Comparison of ENCODE assay signal across 8 mouse cellular contexts in the genomic region with DNA sequence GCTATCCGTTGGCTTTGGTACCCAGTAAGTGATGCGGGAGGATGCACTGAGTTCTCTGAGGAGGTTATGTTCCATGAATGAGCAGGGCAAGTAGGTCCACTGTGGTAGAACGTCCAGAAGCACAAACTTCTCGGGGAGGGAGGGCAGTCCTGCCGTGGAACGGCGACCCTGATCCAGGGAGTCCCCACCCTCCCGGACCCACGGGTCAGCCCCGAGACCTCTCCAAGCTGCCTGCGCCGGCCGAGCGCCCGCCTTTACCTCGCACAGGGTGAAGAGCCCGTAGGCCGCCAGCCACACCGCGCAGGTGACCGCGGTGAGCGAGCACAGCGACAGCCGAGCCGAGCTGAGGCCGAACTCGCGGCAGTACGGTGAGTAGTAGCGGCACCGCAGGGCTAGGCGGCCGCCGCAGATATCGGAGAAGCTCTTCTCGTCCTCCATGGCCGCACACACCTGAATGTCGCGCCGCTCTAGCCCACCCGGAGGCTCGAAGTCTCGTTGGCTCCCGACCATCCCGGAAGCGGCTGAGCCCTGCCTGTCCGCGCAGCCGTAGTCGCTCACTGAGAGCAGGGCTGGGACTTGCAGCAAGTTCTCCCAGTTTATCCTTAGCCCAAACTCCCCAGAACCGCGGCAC. TPM values are rescaled to one million over a fixed set of nuclear protein-coding genes. Genes with fewer than 3 reads are reported as not detected.
DNase-seq lines count a peak whose midpoint lies in the region; ATAC-seq and TF ChIP-seq lines count a peak whose summit lies in the region.

A gene (minus strand): TSS at position 470 of the 631 bp plus-strand sequence.

- TF ChIP-seq EP300 in CH12.LX (IDR thresholded peaks at IDR 0.05; ENCODE audit: low read length): no peak

- peak; percentile 84 for DNase-seq in CH12.LX (ENCODE audit: extremely low read depth)
- DNase-seq in c-Kit-positive CD71-positive TER-119-negative erythroid progenitor cells, embryonic 14.5 days (ENCODE audit: low read depth): peak; percentile 81
- DNase-seq in forebrain, embryonic 11.5 days (ENCODE audit: low spot score): peak; percentile 92
- DNase-seq in kidney, postnatal 4 days: peak; percentile 91 to 94

- peak; percentile 99 for ATAC-seq in forebrain, embryonic 11.5 days (replicated peaks; ENCODE audit: low FRiP score)
- peak; percentile 95 for ATAC-seq in heart, embryonic 16.5 days (replicated peaks; ENCODE audit: extremely low read depth, insufficient read depth, low FRiP score)
- ATAC-seq in liver, embryonic 16.5 days (ENCODE audit: low read depth): peak; percentile 94
- ATAC-seq in neural tube, embryonic 13.5 days (ENCODE audit: low read depth): peak; percentile 98

- no peak for TF ChIP-seq CTCF in CH12.LX (conservative IDR thresholded peaks at IDR 0.05 in 1 of 2, IDR thresholded peaks at IDR 0.05 in 1 of 2; ENCODE audit: low read depth in 2 of 2, low read length in 2 of 2)
- TF ChIP-seq CTCF in testis, adult 2 months (IDR thresholded peaks at IDR 0.05; ENCODE audit: control insufficient read depth, insufficient read depth, insufficient replicate concordance, low read depth, low read length): no peak

- H3K27me3 ChIP-seq in CH12.LX (replicated peaks): no peaks in the 10 kb centered on the region
- H3K27me3 ChIP-seq in forebrain, embryonic 11.5 days (ENCODE audit: control insufficient read depth, insufficient read depth, low read length): no peaks in the 10 kb centered on the region
- H3K27me3 ChIP-seq in heart, embryonic 16.5 days (ENCODE audit: control insufficient read depth, insufficient read depth, low read length): no peaks in the 10 kb centered on the region
- no peaks in the 10 kb centered on the region for H3K27me3 ChIP-seq in liver, embryonic 16.5 days (ENCODE audit: control insufficient read depth, insufficient read depth, low read depth, low read length)
- no peaks in the 10 kb centered on the region for H3K27me3 ChIP-seq in neural tube, embryonic 13.5 days
- no peaks in the 10 kb centered on the region for H3K27me3 ChIP-seq in testis, adult 2 months (ENCODE audit: control insufficient read depth, insufficient read depth, low read length)

- no peaks in the 10 kb centered on the region; the same call in none of the 2 replicates for H3K79me2 ChIP-seq in CH12.LX (replicated peaks; ENCODE audit: control insufficient read depth, extremely low read depth, insufficient read depth, poor library complexity, severe bottlenecking)

- H3K27ac ChIP-seq in CH12.LX (ENCODE audit: insufficient read depth, low read depth): peak within 1 kb of the TSS; percentile 32; the same call in 1 of the 2 replicates
- H3K27ac ChIP-seq in forebrain, embryonic 11.5 days (ENCODE audit: low read depth, low read length): no peak within 1 kb of the TSS
- no peak within 1 kb of the TSS for H3K27ac ChIP-seq in heart, embryonic 16.5 days (ENCODE audit: low read length)
- peak within 1 kb of the TSS; percentile 36; the same call in 1 of the 2 replicates for H3K27ac ChIP-seq in liver, embryonic 16.5 days (ENCODE audit: low read length)
- peak within 1 kb of the TSS; percentile 81 for H3K27ac ChIP-seq in neural tube, embryonic 13.5 days (replicated peaks)
- no peak within 1 kb of the TSS for H3K27ac ChIP-seq in testis, adult 2 months (ENCODE audit: control insufficient read depth, insufficient read depth, low read depth, low read length)

- H3K9me3 ChIP-seq in CH12.LX (replicated peaks; ENCODE audit: low read length): peaks cover 4% of the 10 kb centered on the region
- H3K9me3 ChIP-seq in forebrain, embryonic 11.5 days (ENCODE audit: control insufficient read depth, low read length): no peaks in the 10 kb centered on the region
- no peaks in the 10 kb centered on the region for H3K9me3 ChIP-seq in heart, embryonic 16.5 days (replicated peaks; ENCODE audit: control insufficient read depth, low read length)
- no peaks in the 10 kb centered on the region for H3K9me3 ChIP-seq in liver, embryonic 16.5 days (replicated peaks; ENCODE audit: control insufficient read depth, low read length)
- H3K9me3 ChIP-seq in neural tube, embryonic 13.5 days: no peaks in the 10 kb centered on the region

- in situ Hi-C loops in CH12.LX (cut with MboI; ENCODE audit: low pct_ligation_motif_present, low pct_unique_long_range_greater_than_20kb, low sequenced_read_pairs): loop anchor here (5.0 to 25.0 kb wide), 2 partner anchors 37 to 1027 kb away; no protein-coding TSS in a partner anchor

- H3K4me1 ChIP-seq in CH12.LX (ENCODE audit: control insufficient read depth in 1 of 2, insufficient read depth in 2 of 2): peaks cover 0 to 37% of the 10 kb centered on the region in 2 experiments; a peak in 2 of 4 replicates
- no peaks in the 10 kb centered on the region for H3K4me1 ChIP-seq in forebrain, embryonic 11.5 days (replicated peaks; ENCODE audit: control insufficient read depth, insufficient read depth, low read length)
- H3K4me1 ChIP-seq in heart, embryonic 16.5 days (ENCODE audit: control insufficient read depth, insufficient read depth, low read length): 0 out of 2 replicates have a peak, but pooled peaks cover 4% of the 10 kb centered on the region
- peaks cover 4% of the 10 kb centered on the region; the same call in 1 of the 2 replicates for H3K4me1 ChIP-seq in liver, embryonic 16.5 days (ENCODE audit: control insufficient read depth, low read depth, low read length)
- peaks cover 23% of the 10 kb centered on the region for H3K4me1 ChIP-seq in neural tube, embryonic 13.5 days (replicated peaks)
- H3K4me1 ChIP-seq in testis, adult 2 months (ENCODE audit: control insufficient read depth, insufficient read depth, low read length): no peaks in the 10 kb centered on the region; the same call in 1 of the 2 replicates

- peak within 1 kb of the TSS; percentile 44; the same call in 1 of the 2 replicates for H3K4me2 ChIP-seq in CH12.LX (ENCODE audit: insufficient read depth, low read depth, poor library complexity, severe bottlenecking)
- H3K4me2 ChIP-seq in forebrain, embryonic 11.5 days (ENCODE audit: low read depth, low read length, severe bottlenecking): peak within 1 kb of the TSS; percentile 70
- H3K4me2 ChIP-seq in heart, embryonic 16.5 days (ENCODE audit: low read depth, low read length): peak within 1 kb of the TSS; percentile 84
- H3K4me2 ChIP-seq in liver, embryonic 16.5 days (ENCODE audit: low read depth, low read length): peak within 1 kb of the TSS; percentile 76
- H3K4me2 ChIP-seq in neural tube, embryonic 13.5 days: peak within 1 kb of the TSS; percentile 72

- dilution Hi-C loops in CH12.LX (cut with MboI; ENCODE audit: extremely low pct_ligation_motif_present, extremely low pct_unique_long_range_greater_than_20kb, low sequenced_read_pairs): no loop called here

- H3K36me3 ChIP-seq in CH12.LX (replicated peaks in 1 of 2; ENCODE audit: control insufficient read depth in 1 of 2, insufficient read depth in 1 of 2, low read length in 1 of 2): peaks cover 13 to 33% of the 10 kb centered on the region in 2 experiments
- H3K36me3 ChIP-seq in forebrain, embryonic 11.5 days (ENCODE audit: control insufficient read depth, insufficient read depth, low read length): no peaks in the 10 kb centered on the region; the same call in 1 of the 2 replicates
- no peaks in the 10 kb centered on the region for H3K36me3 ChIP-seq in heart, embryonic 16.5 days (ENCODE audit: control insufficient read depth, insufficient read depth)
- no peaks in the 10 kb centered on the region for H3K36me3 ChIP-seq in liver, embryonic 16.5 days (ENCODE audit: control insufficient read depth, insufficient read depth)
- H3K36me3 ChIP-seq in neural tube, embryonic 13.5 days: peaks cover 16% of the 10 kb centered on the region
- H3K36me3 ChIP-seq in testis, adult 2 months (ENCODE audit: control insufficient read depth, insufficient read depth, low read length): no peaks in the 10 kb centered on the region

- peak; percentile 89 for TF ChIP-seq POLR2A in CH12.LX (IDR thresholded peaks at IDR 0.05; ENCODE audit: low read depth, low read length)
- no peak; the same call in 1 of the 2 replicates for TF ChIP-seq POLR2A in testis, adult 2 months (IDR thresholded peaks at IDR 0.05; ENCODE audit: control insufficient read depth, low read depth, low read length)

- under 1% methylated on average over 47 of the region's 53 CpGs for WGBS in forebrain, embryonic 11.5 days
- under 1% methylated on average over 53 of the region's 53 CpGs for WGBS in heart, embryonic 16.5 days
- under 1% methylated on average over 52 of the region's 53 CpGs for WGBS in liver, embryonic 16.5 days (ENCODE audit: insufficient replicate concordance)
- WGBS in neural tube, embryonic 13.5 days: under 1% methylated on average over 53 of the region's 53 CpGs

- no peak for TF ChIP-seq RAD21 in CH12.LX (IDR thresholded peaks at IDR 0.05; ENCODE audit: low read depth, low read length)

- H3K4me3 ChIP-seq in CH12.LX (replicated peaks in 1 of 3; ENCODE audit: low read depth in 2 of 3, low read length in 2 of 3, poor library complexity in 1 of 3): peak within 1 kb of the TSS; percentile 75 to 99 (median 83)
- peak within 1 kb of the TSS; percentile 91 for H3K4me3 ChIP-seq in forebrain, embryonic 11.5 days (ENCODE audit: low read depth, low read length)
- H3K4me3 ChIP-seq in heart, embryonic 16.5 days (ENCODE audit: low read length): peak within 1 kb of the TSS; percentile 63
- H3K4me3 ChIP-seq in liver, embryonic 16.5 days (ENCODE audit: low read depth, low read length): peak within 1 kb of the TSS; percentile 85
- H3K4me3 ChIP-seq in neural tube, embryonic 13.5 days: peak within 1 kb of the TSS; percentile 93
- H3K4me3 ChIP-seq in testis, adult 2 months (ENCODE audit: control insufficient read depth, low read depth, low read length): peak within 1 kb of the TSS; percentile 95

- peak within 1 kb of the TSS; percentile 65 for H3K9ac ChIP-seq in CH12.LX (ENCODE audit: insufficient read depth, low read depth)
- H3K9ac ChIP-seq in forebrain, embryonic 11.5 days (ENCODE audit: low read length): peak within 1 kb of the TSS; percentile 91
- peak within 1 kb of the TSS; percentile 89 for H3K9ac ChIP-seq in heart, embryonic 16.5 days (ENCODE audit: low read length)
- peak within 1 kb of the TSS; percentile 88 for H3K9ac ChIP-seq in liver, embryonic 16.5 days (ENCODE audit: low read depth, low read length)
- H3K9ac ChIP-seq in neural tube, embryonic 13.5 days: peak within 1 kb of the TSS; percentile 95

TF ChIP-seq in CH12.LX, 34 proteins besides CTCF, POLR2A, EP300 and RAD21 (continues in another document):
- TF ChIP-seq MXI1 (IDR thresholded peaks at IDR 0.05; ENCODE audit: low read depth, low read length) (peak; percentile 25; the same call in 1 of the 2 replicates), GABPA (IDR thresholded peaks at IDR 0.05; ENCODE audit: insufficient replicate concordance, low read depth, low read length) (0 out of 2 replicates have a peak, but pooled peaks have one; percentile 6)

RNA-seq across cellular contexts. Expression of the gene that starts here (rescaled TPM):
- total RNA-seq in CH12.LX (2012; rRNA removed): 12.8 and 13.0 TPM in 2 replicates
- total RNA-seq in CH12.LX (2014; rRNA removed): 17.8 and 18.2 TPM in 2 replicates
- polyA plus RNA-seq in CH12.LX (2012; ENCODE audit: insufficient read length, low read depth): 8.3 and 9.3 TPM in 2 replicates
- 29.9 and 30.0 TPM in 2 replicates for polyA plus RNA-seq in forebrain, embryonic 11.5 days (2014; fragmentation: Nextera tagmentation; extraction: Ambion mirVana)
- 12.2 and 15.3 TPM in 2 replicates for polyA plus RNA-seq in heart, embryonic 16.5 days (2015; fragmentation: Nextera tagmentation; extraction: Ambion mirVana)
- 5.1 and 5.4 TPM in 2 replicates for polyA plus RNA-seq in liver, embryonic 16.5 days (2015; fragmentation: Nextera tagmentation; extraction: Ambion mirVana)
- polyA plus RNA-seq in neural tube, embryonic 13.5 days (2015; fragmentation: Nextera tagmentation; extraction: Ambion mirVana): 21.7 and 24.1 TPM in 2 replicates
- polyA plus RNA-seq in testis, adult 2 months (2012; rRNA removed): 6.0 and 6.8 TPM in 2 replicates

Comparison
In these comparisons a context has a peak if more than half of its experiments do, and no peak if none do; other contexts are left out.
1. H3K27ac ChIP-seq: peak in CH12.LX (single experiment), liver, embryonic 16.5 days (single experiment) and neural tube, embryonic 13.5 days (single experiment); none in forebrain, embryonic 11.5 days (single experiment), heart, embryonic 16.5 days (single experiment) and testis, adult 2 months (single experiment).
2. Peak in every context shown above with its lines, with median percentiles within 50 percentile points of each other: DNase-seq, H3K4me2 ChIP-seq, H3K4me3 ChIP-seq, H3K9ac ChIP-seq and ATAC-seq.